Mouse (Mus musculus) ovary, adult 2 months (tissue): ENCODE results near the gene Vdac1. TPM values are rescaled to one million over a fixed set of nuclear protein-coding genes. Genes with fewer than 3 reads are reported as not detected.

Source experiments
- polyA plus RNA-seq: library from polyadenylated mRNA; depleted of rRNA; stranded (reverse); fragments of >200 nt; gene quantifications from 2 replicates; pipeline ENCODE4 v1.2.3, GENCODE M21; 2012; rRNA removed

Vdac1 gene
- 36.2 and 45.0 TPM in 2 replicates for polyA plus RNA-seq

DNA sequence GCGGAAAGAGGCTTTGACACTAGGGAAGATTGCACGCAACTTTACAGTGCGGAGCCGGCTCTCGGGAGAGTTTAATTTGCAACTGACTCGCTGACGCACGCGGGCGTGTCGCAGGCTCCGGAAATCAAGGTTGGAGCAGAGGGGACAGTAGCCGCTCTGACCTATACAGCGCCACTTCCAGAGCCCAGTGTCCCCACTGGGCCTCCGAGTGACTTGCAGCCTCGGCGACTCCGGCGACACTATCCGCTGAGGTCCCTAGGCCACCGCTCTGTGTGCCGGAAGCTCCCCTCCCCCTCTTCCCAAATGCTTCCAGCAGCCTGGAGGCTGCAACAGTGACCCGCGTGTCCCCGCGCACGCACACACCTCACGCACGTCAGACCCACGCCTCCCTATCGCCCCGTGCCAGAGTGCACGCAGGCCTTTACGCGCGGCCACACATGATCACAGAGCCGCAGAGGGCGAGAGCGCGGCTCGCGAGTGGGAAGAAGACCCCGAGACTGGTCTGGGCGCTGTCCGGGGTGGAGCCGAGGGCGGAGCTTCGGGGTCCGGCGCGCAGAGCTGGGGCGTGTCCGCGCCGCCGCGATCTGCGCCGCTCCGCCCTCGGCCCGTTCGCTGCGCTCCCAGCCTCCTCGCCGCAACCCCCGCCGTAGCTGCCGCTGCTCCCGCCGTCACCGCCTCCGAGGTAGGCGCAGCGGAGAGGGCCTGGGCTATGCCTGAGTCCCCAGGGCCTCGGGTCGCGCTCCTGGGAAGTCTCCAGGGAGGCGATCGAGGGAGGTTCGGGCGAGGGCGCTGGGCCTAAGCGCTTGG is at the start of gene Vdac1:
Gene Vdac1, plus strand, starts transcription at position 390 of the 807 bp plus-strand sequence.

DNA sequence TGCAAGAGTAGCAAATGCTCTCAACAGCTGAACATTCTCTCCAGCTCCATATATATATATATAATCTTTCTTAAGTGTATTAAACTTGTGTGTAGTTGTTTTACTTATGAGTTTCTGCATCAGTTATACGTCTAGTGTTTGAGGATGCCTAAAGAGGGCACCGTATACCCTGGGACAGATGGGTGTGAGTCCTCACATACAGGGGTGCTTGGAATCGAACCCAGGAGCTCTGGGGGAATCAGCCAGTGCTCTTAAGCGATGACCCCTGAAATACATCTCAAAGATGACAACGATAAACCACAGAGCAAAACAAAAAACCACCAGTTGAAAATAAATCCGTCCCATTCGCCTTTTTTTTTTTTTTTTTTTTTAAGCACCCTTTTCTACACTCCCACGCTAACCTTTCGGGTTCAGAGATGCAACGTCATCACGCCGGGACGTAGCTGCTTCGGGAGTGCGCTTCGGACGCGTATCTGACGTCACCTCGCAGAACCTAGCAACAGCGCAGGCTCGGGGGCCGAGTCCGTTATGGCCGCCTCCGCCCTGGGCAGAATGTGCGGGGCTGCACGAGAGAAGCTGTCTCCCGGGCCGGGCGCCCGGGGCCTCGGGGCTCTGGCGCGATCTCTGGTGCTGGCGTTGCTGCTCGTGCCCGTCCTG is 35.4 kb downstream of the Vdac1 start, which contains the start of gene 9530068E07Rik:
Gene 9530068E07Rik, plus strand, starts transcription at position 489 of the 657 bp plus-strand sequence.

Other genes starting within 250 kb of the Vdac1 start
- gene Olfr1373, start 215.3 kb upstream of the Vdac1 start, polyA plus RNA-seq = not detected in 2 replicates
- gene Olfr1371, start 146.9 kb upstream of the Vdac1 start, polyA plus RNA-seq = not detected in 2 replicates
- gene Skp1a, start 128.9 kb upstream of the Vdac1 start, polyA plus RNA-seq = 10.4 and 13.7 TPM in 2 replicates
- 36.7 and 50.8 TPM in 2 replicates for gene Tcf7, start 77.8 kb upstream of the Vdac1 start, polyA plus RNA-seq
- 265 and 384 TPM in 2 replicates for gene 9530068E07Rik, start 35.6 kb downstream of the Vdac1 start, polyA plus RNA-seq